Mouse (Mus musculus): ENCODE measurements at regions not wholly inside any gene's neighbourhood (a gene's known extent, or its start where the extent isn't known, plus 50 kb on each side); places are given as distances from the start of the nearest gene placed in this dataset.

- Histone ChIP-seq H3K9ac (ENCODE audit: insufficient read depth, low read depth, low read length, poor library complexity, severe bottlenecking) (no peak overlapping the region), H3K9me3 (ENCODE audit: control insufficient read depth, insufficient read depth, low read depth, low read length) (no peaks in the 10 kb centered on the region), H3K4me1 (ENCODE audit: control insufficient read depth in 2 of 2, insufficient read depth in 2 of 2, low read length in 2 of 2, poor library complexity in 1 of 2) (no peaks in the 10 kb centered on the region), H3K36me3 (ENCODE audit: control insufficient read depth, insufficient read depth, low read length, poor library complexity, severe bottlenecking) (no peaks in the 10 kb centered on the region), H3K4me3 (ENCODE audit: insufficient read depth in 1 of 2, low read depth in 1 of 2, low read length in 2 of 2, poor library complexity in 1 of 2, severe bottlenecking in 1 of 2) (no peak overlapping the region), H3K27ac (ENCODE audit: insufficient read depth, low read depth, low read length, poor library complexity, severe bottlenecking) (no peak overlapping the region)
- DNase-seq (ENCODE audit: low read depth, low spot score) = no peak
- TF ChIP-seq MAFK (IDR thresholded peaks at IDR 0.05; ENCODE audit: insufficient read depth, low read depth, low read length) = no peak
- TF ChIP-seq CHD2 (IDR thresholded peaks at IDR 0.05; ENCODE audit: low read depth, low read length) = no peak
- in situ Hi-C loops (cut with MboI; ENCODE audit: low sequenced_read_pairs in 2 of 2, unreplicated experiment in 2 of 2) = no loop called here
Observed at GRCm38 (mm10) chr4:97132650-97133049, 50.3 kb downstream of the Gm10192 start.

DNA sequence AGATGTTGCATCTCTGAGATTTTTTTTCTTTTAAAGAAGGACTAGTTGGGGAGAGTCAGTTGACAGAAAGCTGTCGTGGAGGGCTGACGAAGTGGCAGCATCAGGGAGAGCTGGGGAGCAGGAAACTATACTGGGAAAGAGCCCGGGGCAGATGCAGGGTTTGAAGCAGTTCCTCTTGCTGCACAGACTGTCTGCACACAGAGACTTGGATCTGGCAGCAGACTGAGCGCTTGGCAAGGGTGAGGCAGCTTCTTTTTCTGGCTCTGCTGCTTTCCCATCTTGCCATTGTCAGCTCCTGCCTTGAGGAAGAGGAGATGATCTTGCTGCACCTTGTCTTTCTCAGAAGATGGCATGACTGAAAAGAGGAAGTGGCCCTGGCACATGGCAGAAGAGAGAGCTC lies 55.2 kb downstream of the Gm10192 start:
- Histone ChIP-seq H3K4me1 (ENCODE audit: control insufficient read depth in 2 of 2, insufficient read depth in 2 of 2, low read length in 2 of 2, poor library complexity in 1 of 2) (no peaks in the 10 kb centered on the region), H3K9me3 (ENCODE audit: control insufficient read depth, insufficient read depth, low read depth, low read length) (no peaks in the 10 kb centered on the region), H3K9ac (ENCODE audit: insufficient read depth, low read depth, low read length, poor library complexity, severe bottlenecking) (no peak overlapping the region), H3K36me3 (ENCODE audit: control insufficient read depth, insufficient read depth, low read length, poor library complexity, severe bottlenecking) (no peaks in the 10 kb centered on the region), H3K4me3 (ENCODE audit: insufficient read depth in 1 of 2, low read depth in 1 of 2, low read length in 2 of 2, poor library complexity in 1 of 2, severe bottlenecking in 1 of 2) (no peak overlapping the region), H3K27ac (ENCODE audit: insufficient read depth, low read depth, low read length, poor library complexity, severe bottlenecking) (no peak overlapping the region)
- in situ Hi-C loops (cut with MboI; ENCODE audit: low sequenced_read_pairs in 2 of 2, unreplicated experiment in 2 of 2) = no loop called here
- no peak for DNase-seq (ENCODE audit: low read depth, low spot score)
- TF ChIP-seq CHD2 (IDR thresholded peaks at IDR 0.05; ENCODE audit: low read depth, low read length) (no peak), HCFC1 (IDR thresholded peaks at IDR 0.05; ENCODE audit: borderline replicate concordance, insufficient read depth, low read length) (no peak), MAFK (IDR thresholded peaks at IDR 0.05; ENCODE audit: insufficient read depth, low read depth, low read length) (no peak), ZNF384 (IDR thresholded peaks at IDR 0.05; ENCODE audit: low read depth, low read length) (no peak), ZC3H11A (IDR thresholded peaks at IDR 0.05; ENCODE audit: borderline replicate concordance, low read depth, low read length) (no peak)

DNA sequence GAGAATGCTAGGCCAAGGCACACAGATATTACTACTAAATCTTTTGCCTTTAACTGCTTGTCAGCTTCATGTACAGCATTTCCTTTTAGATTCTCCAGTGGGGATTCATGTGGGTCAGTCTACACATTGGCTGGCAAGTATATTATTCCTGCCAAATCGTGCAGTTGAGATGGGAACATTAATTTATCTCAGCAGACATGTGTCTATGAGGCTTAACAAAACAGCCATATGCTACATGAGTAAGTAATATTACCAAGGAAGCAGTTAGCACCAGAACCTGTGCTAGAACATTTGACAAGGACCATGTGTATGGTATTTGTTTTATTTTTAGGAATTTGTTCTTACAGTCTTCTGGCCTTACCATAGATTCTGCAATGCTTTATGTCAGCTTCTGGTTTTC lies 59.1 kb downstream of the Gm10192 start:
- Histone ChIP-seq H3K36me3 (ENCODE audit: control insufficient read depth, insufficient read depth, low read length, poor library complexity, severe bottlenecking) (no peaks in the 10 kb centered on the region), H3K4me1 (ENCODE audit: control insufficient read depth in 2 of 2, insufficient read depth in 2 of 2, low read length in 2 of 2, poor library complexity in 1 of 2) (no peaks in the 10 kb centered on the region), H3K9me3 (ENCODE audit: control insufficient read depth, insufficient read depth, low read depth, low read length) (no peaks in the 10 kb centered on the region), H3K4me3 (ENCODE audit: insufficient read depth in 1 of 2, low read depth in 1 of 2, low read length in 2 of 2, poor library complexity in 1 of 2, severe bottlenecking in 1 of 2) (no peak overlapping the region), H3K9ac (ENCODE audit: insufficient read depth, low read depth, low read length, poor library complexity, severe bottlenecking) (no peak overlapping the region), H3K27ac (ENCODE audit: insufficient read depth, low read depth, low read length, poor library complexity, severe bottlenecking) (no peak overlapping the region)
- TF ChIP-seq HCFC1 (IDR thresholded peaks at IDR 0.05; ENCODE audit: borderline replicate concordance, insufficient read depth, low read length) = no peak
- TF ChIP-seq CHD2 (IDR thresholded peaks at IDR 0.05; ENCODE audit: low read depth, low read length) = no peak
- TF ChIP-seq MAFK (IDR thresholded peaks at IDR 0.05; ENCODE audit: insufficient read depth, low read depth, low read length) = no peak
- no peak for TF ChIP-seq ZC3H11A (IDR thresholded peaks at IDR 0.05; ENCODE audit: borderline replicate concordance, low read depth, low read length)
- no peak for TF ChIP-seq ZNF384 (IDR thresholded peaks at IDR 0.05; ENCODE audit: low read depth, low read length)
- no peak for DNase-seq (ENCODE audit: low read depth, low spot score)
- in situ Hi-C loops (cut with MboI; ENCODE audit: low sequenced_read_pairs in 2 of 2, unreplicated experiment in 2 of 2) = no loop called here

- Histone ChIP-seq H3K4me3 (ENCODE audit: insufficient read depth in 1 of 2, low read depth in 1 of 2, low read length in 2 of 2, poor library complexity in 1 of 2, severe bottlenecking in 1 of 2) (no peak overlapping the region), H3K36me3 (ENCODE audit: control insufficient read depth, insufficient read depth, low read length, poor library complexity, severe bottlenecking) (no peaks in the 10 kb centered on the region), H3K9ac (ENCODE audit: insufficient read depth, low read depth, low read length, poor library complexity, severe bottlenecking) (no peak overlapping the region), H3K4me1 (ENCODE audit: control insufficient read depth in 2 of 2, insufficient read depth in 2 of 2, low read length in 2 of 2, poor library complexity in 1 of 2) (no peaks in the 10 kb centered on the region), H3K27ac (ENCODE audit: insufficient read depth, low read depth, low read length, poor library complexity, severe bottlenecking) (no peak overlapping the region), H3K9me3 (ENCODE audit: control insufficient read depth, insufficient read depth, low read depth, low read length) (no peaks in the 10 kb centered on the region)
- in situ Hi-C loops (cut with MboI; ENCODE audit: low sequenced_read_pairs in 2 of 2, unreplicated experiment in 2 of 2) = no loop called here
- TF ChIP-seq MAFK (IDR thresholded peaks at IDR 0.05; ENCODE audit: insufficient read depth, low read depth, low read length) = no peak
- no peak for TF ChIP-seq CHD2 (IDR thresholded peaks at IDR 0.05; ENCODE audit: low read depth, low read length)
- no peak for TF ChIP-seq ZC3H11A (IDR thresholded peaks at IDR 0.05; ENCODE audit: borderline replicate concordance, low read depth, low read length)
- no peak for TF ChIP-seq HCFC1 (IDR thresholded peaks at IDR 0.05; ENCODE audit: borderline replicate concordance, insufficient read depth, low read length)
- TF ChIP-seq ZNF384 (IDR thresholded peaks at IDR 0.05; ENCODE audit: low read depth, low read length) = no peak
- no peak for DNase-seq (ENCODE audit: low read depth, low spot score)
Observed at GRCm38 (mm10) chr4:97121952-97122351, 61.0 kb downstream of the Gm10192 start.

GRCm38 (mm10) chr4:97119459-97119858 lies 63.5 kb downstream of the Gm10192 start:
- no peak overlapping the region for H3K9ac ChIP-seq (ENCODE audit: insufficient read depth, low read depth, low read length, poor library complexity, severe bottlenecking)
- no peak overlapping the region for H3K4me3 ChIP-seq (ENCODE audit: insufficient read depth in 1 of 2, low read depth in 1 of 2, low read length in 2 of 2, poor library complexity in 1 of 2, severe bottlenecking in 1 of 2)
- H3K27ac ChIP-seq (ENCODE audit: insufficient read depth, low read depth, low read length, poor library complexity, severe bottlenecking) = no peak overlapping the region
- H3K9me3 ChIP-seq (ENCODE audit: control insufficient read depth, insufficient read depth, low read depth, low read length) = no peaks in the 10 kb centered on the region
- TF ChIP-seq ZNF384 (IDR thresholded peaks at IDR 0.05; ENCODE audit: low read depth, low read length) = no peak
- no peak for TF ChIP-seq HCFC1 (IDR thresholded peaks at IDR 0.05; ENCODE audit: borderline replicate concordance, insufficient read depth, low read length)
- TF ChIP-seq ZC3H11A (IDR thresholded peaks at IDR 0.05; ENCODE audit: borderline replicate concordance, low read depth, low read length) = no peak
- TF ChIP-seq CHD2 (IDR thresholded peaks at IDR 0.05; ENCODE audit: low read depth, low read length) = no peak
- TF ChIP-seq MAFK (IDR thresholded peaks at IDR 0.05; ENCODE audit: insufficient read depth, low read depth, low read length) = no peak
- H3K36me3 ChIP-seq (ENCODE audit: control insufficient read depth, insufficient read depth, low read length, poor library complexity, severe bottlenecking) = no peaks in the 10 kb centered on the region
- no peak for DNase-seq (ENCODE audit: low read depth, low spot score)
- in situ Hi-C loops (cut with MboI; ENCODE audit: low sequenced_read_pairs in 2 of 2, unreplicated experiment in 2 of 2) = no loop called here
- H3K4me1 ChIP-seq (ENCODE audit: control insufficient read depth in 2 of 2, insufficient read depth in 2 of 2, low read length in 2 of 2, poor library complexity in 1 of 2) = no peaks in the 10 kb centered on the region
